Mouse (Mus musculus) lung, postnatal 0 days (tissue): Measurements from ENCODE around the gene Kpna4. TPM values are rescaled to one million over a fixed set of nuclear protein-coding genes. Genes with fewer than 3 reads are reported as not detected.

ENCODE experiments used
- ATAC-seq: fragments of 200-750 bp; cut with Nextera tagmentation; 2 replicates; pipeline ENCODE4 v1.8.0; 2017; ENCODE audit warnings: moderate library complexity
- DNase-seq: peaks from one replicate; pipeline ENCODE4 v3.0.0-alpha.2; 2016; ENCODE audit warnings: low spot score
- H3K27ac ChIP-seq: fragments of 300-500 bp; sonication (generic); 2 replicates; pipeline ENCODE4 v1.5.1; 2014; ENCODE audit warnings: antibody characterized with exemption, mild to moderate bottlenecking, low read length, mixed read lengths
- H3K27me3 ChIP-seq: fragments of 300-500 bp; sonication (generic); replicated peaks from 2 replicates; pipeline ENCODE4 v1.6.1; 2014; ENCODE audit warnings: low read length, mixed read lengths; ENCODE audit not compliant: insufficient read depth
- H3K36me3 ChIP-seq: fragments of 300-500 bp; sonication (generic); 2 replicates; pipeline ENCODE4 v1.6.1; 2014; ENCODE audit warnings: low read length, mixed read lengths; ENCODE audit not compliant: insufficient read depth
- H3K4me1 ChIP-seq: fragments of 300-500 bp; sonication (generic); 2 replicates; pipeline ENCODE4 v1.6.1; 2014; ENCODE audit warnings: antibody characterized with exemption, low read depth, low read length, mixed read lengths; ENCODE audit not compliant: insufficient read depth
- H3K4me2 ChIP-seq: fragments of 300-500 bp; sonication (generic); replicated peaks from 2 replicates; pipeline ENCODE4 v1.6.1; 2014; ENCODE audit warnings: low read depth, mild to moderate bottlenecking, low read length, moderate library complexity, mixed read lengths
- H3K4me3 ChIP-seq: fragments of 300-500 bp; sonication (generic); 2 replicates; pipeline ENCODE4 v1.5.1; 2014; ENCODE audit warnings: low read depth, low read length
- H3K9ac ChIP-seq: fragments of 300-500 bp; sonication (generic); replicated peaks from 2 replicates; pipeline ENCODE4 v1.6.1; 2014; ENCODE audit warnings: low read depth, mild to moderate bottlenecking
- H3K9me3 ChIP-seq: fragments of 300-500 bp; sonication (generic); 2 replicates; pipeline ENCODE4 v1.6.1; 2016; ENCODE audit warnings: low read length, mixed read lengths
- CTCF ChIP-seq: IDR thresholded peaks from 2 replicates; pipeline ENCODE4 v1.5.1; 2016; ENCODE audit warnings: antibody characterized with exemption, mild to moderate bottlenecking
- EP300 ChIP-seq: IDR thresholded peaks from 2 replicates; pipeline ENCODE4 v1.6.1; 2016; ENCODE audit warnings: antibody characterized with exemption, mild to moderate bottlenecking, control low read depth
- WGBS: fragments of 180-500 bp; shearing (Covaris S2); extraction: QIAGEN DNeasy Blood & Tissue Kit; methylation state at CpG from one replicate; pipeline ENCODE4 v1.1.7; 2014; 5-methylcytosine and 5-hydroxymethylcytosine counted together
- polyA plus RNA-seq: library from polyadenylated mRNA; unstranded; fragments of >200 nt; fragmentation: Nextera tagmentation; extraction: Ambion mirVana; gene quantifications from 2 replicates; pipeline ENCODE4 v1.2.1, GENCODE M21; 2015

The Kpna4 gene
- polyA plus RNA-seq, 1 experiment from 2014 or later, result 24.3 TPM

GRCm38 (mm10) chr3:69125461-69125860 is 1.5 kb downstream of the Kpna4 start:
- no peaks in the 10 kb centered on the region for H3K36me3 ChIP-seq
- H3K9ac ChIP-seq, result peak overlapping the region; percentile 95; the same call in 1 of the 2 replicates
- ATAC-seq (no peak), DNase-seq (no peak)
- H3K4me3 ChIP-seq, result peak overlapping the region; percentile 94
- no peaks in the 10 kb centered on the region for H3K27me3 ChIP-seq
- TF ChIP-seq EP300, result no peak
- TF ChIP-seq CTCF, result no peak
- H3K4me1 ChIP-seq, result no peaks in the 10 kb centered on the region
- H3K27ac ChIP-seq, result peak overlapping the region; percentile 99
- no peaks in the 10 kb centered on the region for H3K9me3 ChIP-seq
- peak overlapping the region; percentile 65 for H3K4me2 ChIP-seq
- 10% methylated on average over 4 of the region's 4 CpGs for WGBS

DNA sequence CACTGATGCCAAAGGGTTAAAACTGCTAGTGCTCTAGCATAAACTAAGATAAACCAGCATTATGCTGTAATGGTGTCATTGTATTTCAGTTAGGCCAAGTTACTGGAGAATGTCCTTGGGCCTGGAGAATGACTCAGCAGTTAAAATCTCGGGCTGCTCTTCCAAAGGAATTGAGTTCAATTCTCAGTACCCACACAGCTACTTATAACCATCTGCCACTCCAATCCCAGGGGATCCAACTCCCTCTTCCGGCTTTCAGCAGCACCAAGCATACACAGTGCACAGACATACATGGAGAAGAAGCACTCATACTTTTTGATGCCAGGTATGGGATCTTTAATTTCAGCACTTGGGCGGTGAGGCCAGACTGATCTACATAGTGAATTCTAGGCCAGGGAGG is 8.1 kb downstream of the Kpna4 start:
- TF ChIP-seq EP300 (no peak), CTCF (no peak)
- H3K27ac ChIP-seq, result no peak overlapping the region
- H3K9ac ChIP-seq, result no peak overlapping the region
- H3K36me3 ChIP-seq, result no peaks in the 10 kb centered on the region
- no peak overlapping the region for H3K4me3 ChIP-seq
- no peaks in the 10 kb centered on the region for H3K9me3 ChIP-seq
- no peak for DNase-seq
- 51% methylated on average over 3 of the region's 3 CpGs for WGBS
- no peak for ATAC-seq
- no peaks in the 10 kb centered on the region for H3K27me3 ChIP-seq
- H3K4me1 ChIP-seq, result peaks cover 3% of the 10 kb centered on the region; the same call in 1 of the 2 replicates
- H3K4me2 ChIP-seq, result no peak overlapping the region

GRCm38 (mm10) chr3:69114760-69115159 is 12.2 kb downstream of the Kpna4 start:
- TF ChIP-seq CTCF (no peak), EP300 (no peak)
- Histone ChIP-seq H3K4me3 (no peak overlapping the region), H3K27ac (no peak overlapping the region), H3K9me3 (no peaks in the 10 kb centered on the region), H3K4me1 (peaks cover 3% of the 10 kb centered on the region; the same call in 1 of the 2 replicates), H3K4me2 (no peak overlapping the region), H3K27me3 (no peaks in the 10 kb centered on the region), H3K36me3 (no peaks in the 10 kb centered on the region), H3K9ac (no peak overlapping the region)
- no peak for DNase-seq
- WGBS, result 94% methylated on average over 1 of the region's 1 CpGs
- ATAC-seq, result no peak

- no peak overlapping the region for H3K4me3 ChIP-seq
- no peaks in the 10 kb centered on the region for H3K9me3 ChIP-seq
- H3K4me1 ChIP-seq, result peaks cover 3% of the 10 kb centered on the region; the same call in 1 of the 2 replicates
- H3K4me2 ChIP-seq, result no peak overlapping the region
- ATAC-seq (peak; percentile 56; the same call in 1 of the 2 replicates), DNase-seq (no peak)
- no peaks in the 10 kb centered on the region for H3K36me3 ChIP-seq
- no peak overlapping the region for H3K9ac ChIP-seq
- no peaks in the 10 kb centered on the region for H3K27me3 ChIP-seq
- 53% methylated on average over 1 of the region's 1 CpGs for WGBS
- TF ChIP-seq CTCF (no peak), EP300 (no peak)
- H3K27ac ChIP-seq, result no peak overlapping the region
These were observed 13.0 kb downstream of the Kpna4 start for GRCm38 (mm10) chr3:69113956-69114355.

- H3K9ac ChIP-seq, result no peak overlapping the region
- H3K4me2 ChIP-seq, result no peak overlapping the region
- H3K4me3 ChIP-seq, result no peak overlapping the region
- no peaks in the 10 kb centered on the region for H3K36me3 ChIP-seq
- ATAC-seq (no peak), DNase-seq (no peak)
- TF ChIP-seq EP300 (no peak), CTCF (no peak)
- no peaks in the 10 kb centered on the region for H3K27me3 ChIP-seq
- 0 out of 2 replicates have a peak, but pooled peaks cover 2% of the 10 kb centered on the region for H3K4me1 ChIP-seq
- no peak overlapping the region for H3K27ac ChIP-seq
- 91% methylated on average over 1 of the region's 1 CpGs for WGBS
- no peaks in the 10 kb centered on the region for H3K9me3 ChIP-seq
These were observed 17.8 kb downstream of the Kpna4 start for GRCm38 (mm10) chr3:69109079-69109478.

DNA sequence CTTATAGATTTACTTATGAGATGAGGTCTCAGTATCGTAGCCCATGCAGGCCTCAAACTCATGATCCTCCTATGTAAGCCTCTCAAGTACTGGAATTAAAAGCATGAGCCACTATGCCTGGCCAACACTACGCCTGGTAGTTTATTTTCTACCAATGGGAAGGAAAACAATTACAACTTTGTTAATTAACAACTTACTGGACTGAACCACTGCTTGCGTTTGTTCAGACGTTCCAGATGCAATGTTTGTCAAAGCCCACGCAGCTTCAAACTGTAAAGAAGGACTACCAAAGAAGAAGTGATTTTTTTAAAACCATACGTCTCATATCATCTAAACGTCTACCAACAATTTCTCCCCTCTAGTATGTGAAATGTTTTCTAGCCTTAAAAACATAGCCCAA is 32.5 kb downstream of the Kpna4 start:
- no peak overlapping the region for H3K4me2 ChIP-seq

GRCm38 (mm10) chr3:69064005-69064404 is 62.9 kb downstream of the Kpna4 start:
- TF ChIP-seq CTCF, result peak; percentile 66
- peak; percentile 26; the same call in 1 of the 2 replicates for TF ChIP-seq EP300
- H3K36me3 ChIP-seq, result no peaks in the 10 kb centered on the region
- H3K27ac ChIP-seq, result no peak overlapping the region
- no peaks in the 10 kb centered on the region for H3K4me1 ChIP-seq
- no peak overlapping the region for H3K4me2 ChIP-seq
- DNase-seq (peak; percentile 78), ATAC-seq (no peak)
- H3K9me3 ChIP-seq, result no peaks in the 10 kb centered on the region
- H3K9ac ChIP-seq, result no peak overlapping the region
- no peak overlapping the region for H3K4me3 ChIP-seq
- WGBS, result 24% methylated on average over 1 of the region's 1 CpGs
- H3K27me3 ChIP-seq, result no peaks in the 10 kb centered on the region

More for the DNA sequence above, 32.5 kb downstream of the Kpna4 start:
- 90% methylated on average over 7 of the region's 7 CpGs for WGBS
- Histone ChIP-seq H3K9me3 (no peaks in the 10 kb centered on the region), H3K4me1 (no peaks in the 10 kb centered on the region), H3K4me3 (no peak overlapping the region), H3K36me3 (peaks cover 10% of the 10 kb centered on the region), H3K27me3 (no peaks in the 10 kb centered on the region), H3K9ac (no peak overlapping the region), H3K27ac (no peak overlapping the region)
- TF ChIP-seq CTCF (no peak), EP300 (no peak)
- no peak for DNase-seq
- no peak for ATAC-seq
